Mouse (Mus musculus) left cerebral cortex, adult 8-10 months (tissue): Measurements from ENCODE around the gene Gm21833. TPM values are rescaled to one million over a fixed set of nuclear protein-coding genes. Genes with fewer than 3 reads are reported as not detected.
"Not testable (repeated sequence)": the region's sequence is repeated elsewhere in the genome, so short reads cannot be mapped to it uniquely, and the experiment has no call there.

Experiments used
- DNase-seq, 2 experiments: peaks; one replicate each; pipeline ENCODE4 v3.0.0; 2022; ENCODE audit warnings: low spot score in 2 of 2
- total RNA-seq, 4 experiments: library from RNA; stranded (reverse); gene quantifications; 2 replicates each; pipeline ENCODE4 v1.2.4; 2022

Gene Gm21833
- total RNA-seq = not detected

GRCm38 (mm10) chr16:82828082-82828481, at the start of gene Gm21833:
Gene Gm21833 (plus strand): TSS chr16:82828382.
- DNase-seq = not testable (repeated sequence)

GRCm38 (mm10) chr16:82789521-82789920, 38.7 kb upstream of the Gm21833 start:
- DNase-seq = no peak

GRCm38 (mm10) chr16:82796489-82796888, 31.7 kb upstream of the Gm21833 start:
- no peak for DNase-seq

- DNase-seq = no peak
Measured at GRCm38 (mm10) chr16:82815255-82815654, 12.9 kb upstream of the Gm21833 start.

GRCm38 (mm10) chr16:82816615-82817014, 11.6 kb upstream of the Gm21833 start:
- no peak for DNase-seq

GRCm38 (mm10) chr16:82855752-82856151, 27.6 kb downstream of the Gm21833 start:
- DNase-seq = no peak

- no peak for DNase-seq
Measured at GRCm38 (mm10) chr16:82864590-82864989, 36.4 kb downstream of the Gm21833 start.
